Mouse (Mus musculus): Measurements from ENCODE around the gene Gipc2. TPM values are rescaled to one million over a fixed set of nuclear protein-coding genes. Genes with fewer than 3 reads are reported as not detected.
"Not testable (repeated sequence)": the region's sequence is repeated elsewhere in the genome, so short reads cannot be mapped to it uniquely, and the experiment has no call there.

Gipc2 gene
- not detected in 2 replicates for total RNA-seq (2017)

DNA sequence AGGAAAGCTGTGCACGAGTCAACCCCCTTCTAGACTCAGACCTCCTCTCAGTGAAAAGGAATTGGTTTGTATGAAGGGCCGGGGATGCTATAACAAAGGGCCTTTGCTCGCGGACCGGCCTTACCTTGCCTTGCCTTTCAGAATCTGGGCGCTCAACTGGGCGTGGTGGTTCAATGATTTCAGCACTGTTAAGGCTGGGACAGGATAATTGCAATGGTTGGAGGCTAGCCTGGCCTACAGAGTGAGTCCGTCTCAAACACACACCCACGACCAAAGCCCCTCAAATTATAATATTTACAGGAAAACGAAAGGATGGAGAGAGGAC, at the start of gene Gipc2:
Gene Gipc2, minus strand, starts transcription at position 132 of the 325 bp plus-strand sequence.
- no peak for ATAC-seq (ENCODE audit: extremely low read depth, insufficient number of reproducible peaks, low FRiP score, poor library complexity, severe bottlenecking)

- no peak for ATAC-seq (ENCODE audit: extremely low read depth, insufficient number of reproducible peaks, low FRiP score, poor library complexity, severe bottlenecking)
Measured at GRCm38 (mm10) chr3:152213416-152213815, 47.4 kb upstream of the Gipc2 start.

- ATAC-seq (ENCODE audit: extremely low read depth, insufficient number of reproducible peaks, low FRiP score, poor library complexity, severe bottlenecking), result no peak
Measured at GRCm38 (mm10) chr3:152211731-152212279, 45.8 kb upstream of the Gipc2 start.

- ATAC-seq (ENCODE audit: extremely low read depth, insufficient number of reproducible peaks, low FRiP score, poor library complexity, severe bottlenecking), result no peak
Measured at GRCm38 (mm10) chr3:152210728-152211391, 44.8 kb upstream of the Gipc2 start.

GRCm38 (mm10) chr3:152209967-152210634, 44.1 kb upstream of the Gipc2 start, which contains the start of the genes Dnajb4 and Fubp1:
Gene Dnajb4, minus strand, starts transcription at chr3:152210302.
Gene Fubp1, plus strand, starts transcription at chr3:152210422.
- ATAC-seq (ENCODE audit: extremely low read depth, insufficient number of reproducible peaks, low FRiP score, poor library complexity, severe bottlenecking), result peak; percentile 91

GRCm38 (mm10) chr3:152209177-152209966, 43.3 kb upstream of the Gipc2 start:
- peak; percentile 20; the same call in 1 of the 2 replicates for ATAC-seq (ENCODE audit: extremely low read depth, insufficient number of reproducible peaks, low FRiP score, poor library complexity, severe bottlenecking)

GRCm38 (mm10) chr3:152208096-152208885, 42.3 kb upstream of the Gipc2 start:
- ATAC-seq (ENCODE audit: extremely low read depth, insufficient number of reproducible peaks, low FRiP score, poor library complexity, severe bottlenecking), result no peak

- ATAC-seq (ENCODE audit: extremely low read depth, insufficient number of reproducible peaks, low FRiP score, poor library complexity, severe bottlenecking), result no peak
Measured at GRCm38 (mm10) chr3:152207156-152207555, 41.1 kb upstream of the Gipc2 start.

GRCm38 (mm10) chr3:152204577-152204976, 38.5 kb upstream of the Gipc2 start:
- ATAC-seq (ENCODE audit: extremely low read depth, insufficient number of reproducible peaks, low FRiP score, poor library complexity, severe bottlenecking), result no peak

- ATAC-seq (ENCODE audit: extremely low read depth, insufficient number of reproducible peaks, low FRiP score, poor library complexity, severe bottlenecking), result no peak
Measured at GRCm38 (mm10) chr3:152203996-152204395, 38.0 kb upstream of the Gipc2 start.

DNA sequence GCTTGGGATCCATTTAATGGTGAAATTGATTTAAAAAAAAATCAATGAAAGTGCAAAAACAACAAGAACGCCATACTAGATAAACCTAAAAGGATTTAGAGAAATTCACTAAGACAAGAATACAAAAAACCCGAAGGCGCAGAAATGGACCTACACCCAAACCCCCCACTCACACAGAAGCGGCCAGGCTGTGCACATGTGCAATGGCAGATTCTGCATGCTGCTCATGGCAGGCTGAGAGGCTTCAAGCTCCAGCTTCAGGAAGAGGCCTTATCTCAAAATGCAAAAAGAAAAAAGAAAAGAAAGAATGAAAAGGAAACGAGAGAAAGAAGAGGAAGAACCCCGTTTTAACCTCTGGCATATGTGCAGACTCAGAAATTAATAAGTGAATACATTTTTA, 37.4 kb upstream of the Gipc2 start:
- ATAC-seq (ENCODE audit: extremely low read depth, insufficient number of reproducible peaks, low FRiP score, poor library complexity, severe bottlenecking), result no peak

DNA sequence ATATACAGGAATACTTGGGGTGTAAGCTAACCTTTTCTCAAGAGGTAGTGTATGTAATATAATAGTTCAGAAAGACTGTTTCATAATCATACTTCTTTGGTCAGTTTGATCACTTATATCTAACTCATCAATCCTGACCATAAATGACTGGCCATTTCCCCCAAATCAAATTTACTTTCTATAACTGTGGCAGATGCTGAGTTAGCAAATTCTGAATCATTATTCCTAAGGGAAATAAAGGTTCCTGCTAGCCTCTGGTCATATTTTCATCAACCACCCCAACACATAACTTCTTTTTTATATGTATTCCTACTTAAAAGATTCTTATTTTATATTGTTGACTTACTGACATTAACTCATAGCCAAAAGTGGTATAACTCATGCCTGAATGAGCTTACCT, 36.9 kb upstream of the Gipc2 start:
- ATAC-seq (ENCODE audit: extremely low read depth, insufficient number of reproducible peaks, low FRiP score, poor library complexity, severe bottlenecking), result no peak

DNA sequence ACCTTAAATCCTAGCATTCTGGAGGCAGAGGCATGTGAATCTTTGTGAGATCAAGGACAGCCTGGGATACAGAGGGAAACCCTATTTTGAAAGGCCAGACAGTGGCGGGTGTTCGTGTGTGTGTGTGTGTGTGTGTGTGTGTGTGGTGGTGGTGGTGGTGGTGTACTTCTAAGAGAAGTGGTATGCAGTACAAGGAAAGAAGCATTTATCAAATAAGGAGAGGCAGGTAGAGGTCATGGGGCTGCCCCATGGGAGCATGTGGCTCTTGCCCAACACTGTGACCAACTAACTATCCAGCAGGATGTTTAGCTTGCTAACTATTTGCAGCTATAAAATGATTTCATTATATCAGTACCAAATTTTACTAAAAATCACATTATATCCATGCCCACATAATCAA, 35.6 kb upstream of the Gipc2 start:
- ATAC-seq (ENCODE audit: extremely low read depth, insufficient number of reproducible peaks, low FRiP score, poor library complexity, severe bottlenecking), result no peak

DNA sequence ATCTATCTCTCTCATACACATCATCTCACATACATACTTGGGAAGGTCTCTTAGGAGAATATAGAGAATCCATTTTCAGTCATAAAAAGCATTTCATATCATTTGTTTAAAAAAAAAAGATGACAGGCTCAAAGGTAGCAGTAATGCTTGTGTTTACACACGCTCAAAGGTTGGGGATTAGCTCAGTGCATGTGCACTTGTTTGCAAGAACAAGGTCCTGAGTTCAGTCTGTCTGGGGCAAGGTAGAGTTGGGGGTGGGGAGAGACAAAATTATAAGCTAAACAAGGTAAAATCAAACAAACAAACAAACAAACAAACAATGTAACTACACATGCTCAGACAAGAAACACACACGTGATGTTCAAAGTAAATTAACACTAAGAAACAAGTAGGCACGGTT, 35.2 kb upstream of the Gipc2 start:
- ATAC-seq (ENCODE audit: extremely low read depth, insufficient number of reproducible peaks, low FRiP score, poor library complexity, severe bottlenecking), result no peak

GRCm38 (mm10) chr3:152199125-152199524, 33.1 kb upstream of the Gipc2 start:
- no peak for ATAC-seq (ENCODE audit: extremely low read depth, insufficient number of reproducible peaks, low FRiP score, poor library complexity, severe bottlenecking)

DNA sequence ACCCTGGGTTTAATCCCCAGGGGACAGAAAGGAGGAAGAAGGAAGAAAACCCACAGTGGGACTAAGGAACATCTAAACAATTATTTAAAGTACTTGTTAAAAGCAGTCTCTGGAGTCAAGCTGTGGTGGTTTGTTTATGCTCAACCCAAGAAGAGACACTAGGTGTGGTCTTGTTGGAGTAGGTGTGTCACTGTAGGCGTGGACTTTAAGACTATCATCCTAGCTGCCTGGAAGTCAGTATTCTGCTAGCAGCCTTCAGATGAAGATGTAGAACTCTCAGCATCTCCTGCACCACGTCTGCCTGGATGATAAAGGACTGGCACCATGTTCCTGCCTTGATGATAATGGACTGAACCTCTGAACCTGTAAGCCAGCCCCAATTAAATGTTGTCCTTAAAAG, 31.2 kb upstream of the Gipc2 start:
- not testable (repeated sequence) for ATAC-seq (ENCODE audit: extremely low read depth, insufficient number of reproducible peaks, low FRiP score, poor library complexity, severe bottlenecking)

DNA sequence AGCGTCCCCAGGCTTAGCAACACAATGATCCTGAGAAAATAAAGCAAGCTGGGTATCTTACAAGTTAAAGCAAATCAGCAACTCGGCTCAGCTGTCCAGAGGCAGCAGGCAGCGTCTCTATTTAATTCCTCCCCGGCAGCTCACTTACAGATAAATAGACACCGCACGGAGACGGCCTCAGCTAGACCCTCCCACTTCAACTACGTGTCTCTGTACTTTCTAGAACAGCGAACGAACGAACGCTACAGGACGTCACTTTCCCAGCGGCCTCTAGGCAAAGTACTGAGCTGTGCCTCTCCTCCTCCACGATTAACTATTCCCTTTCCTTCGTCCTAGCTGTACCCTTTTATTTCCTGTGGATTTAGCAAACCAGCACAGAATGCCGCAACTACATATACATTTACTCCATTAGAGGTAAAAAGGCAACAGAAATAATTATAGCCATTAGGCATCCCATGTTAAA, 27.6 kb upstream of the Gipc2 start:
- peak; percentile 98 for ATAC-seq (ENCODE audit: extremely low read depth, insufficient number of reproducible peaks, low FRiP score, poor library complexity, severe bottlenecking)

DNA sequence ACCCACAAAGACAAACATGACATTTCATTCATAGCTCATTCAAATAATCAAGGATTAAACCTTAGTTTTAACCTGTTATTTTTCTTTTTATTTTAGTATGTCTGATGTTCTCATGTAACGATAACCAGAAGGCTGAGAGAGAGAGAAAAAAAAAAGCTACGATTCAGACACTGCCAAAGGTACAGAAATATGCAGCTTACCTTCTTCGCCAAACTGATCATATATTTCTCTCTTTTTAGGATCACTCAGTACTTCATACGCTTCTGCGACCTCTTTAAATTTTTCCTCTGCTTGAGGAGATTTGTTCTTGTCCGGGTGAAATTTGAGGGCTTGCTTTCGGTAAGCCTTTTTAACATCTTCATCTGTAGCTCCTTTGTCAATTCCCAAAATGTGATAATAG, 27.1 kb upstream of the Gipc2 start:
- no peak for ATAC-seq (ENCODE audit: extremely low read depth, insufficient number of reproducible peaks, low FRiP score, poor library complexity, severe bottlenecking)
